Mouse (Mus musculus) embryonic fibroblast, embryonic 13.5 days (primary cell): ENCODE measurements around the gene Rbks. TPM values are rescaled to one million over a fixed set of nuclear protein-coding genes. Genes with fewer than 3 reads are reported as not detected.

Source experiments
- H3K27ac ChIP-seq: 2 replicates; pipeline ENCODE4 v1.5.1; 2012; ENCODE audit warnings: low read length, control low read depth, inconsistent platforms; ENCODE audit not compliant: insufficient read depth
- H3K4me1 ChIP-seq: 2 replicates; pipeline ENCODE4 v1.6.1; 2011; ENCODE audit warnings: low read length; ENCODE audit not compliant: control insufficient read depth, insufficient read depth
- H3K4me3 ChIP-seq: 2 replicates; pipeline ENCODE4 v1.5.1; 2011; ENCODE audit warnings: mild to moderate bottlenecking, control low read depth, low read length; ENCODE audit not compliant: insufficient read depth
- CTCF ChIP-seq: IDR thresholded peaks from 2 replicates; pipeline ENCODE4 v1.5.1; 2011; ENCODE audit warnings: mild to moderate bottlenecking, control low read depth, low read length, moderate library complexity, borderline replicate concordance; ENCODE audit not compliant: insufficient read depth
- POLR2A ChIP-seq: IDR thresholded peaks from 2 replicates; pipeline ENCODE4 v1.6.1; 2011; ENCODE audit warnings: low read depth, mild to moderate bottlenecking, control low read depth, low read length, moderate library complexity
- polyA plus RNA-seq: library from polyadenylated mRNA; stranded (reverse); fragments of >200 nt; gene quantifications from 2 replicates; pipeline ENCODE4 v1.2.4, GENCODE M21; 2011; ENCODE audit warnings: low read depth; ENCODE audit not compliant: missing spikeins, insufficient read length

Rbks gene
- polyA plus RNA-seq, 1 experiment: not detected

- Histone ChIP-seq H3K27ac (peak overlapping the region; percentile 98), H3K4me1 (peaks cover 32% of the 10 kb centered on the region), H3K4me3 (no peak overlapping the region)
- TF ChIP-seq CTCF (no peak), POLR2A (no peak)
Measured at GRCm38 (mm10) chr5:31630064-31630463, 67.4 kb downstream of the Rbks start.

- Histone ChIP-seq H3K4me1 (peaks cover 30% of the 10 kb centered on the region), H3K27ac (peak overlapping the region; percentile 96), H3K4me3 (no peak overlapping the region)
- TF ChIP-seq CTCF (no peak), POLR2A (no peak)
Measured at GRCm38 (mm10) chr5:31628555-31628954, 68.9 kb downstream of the Rbks start.

GRCm38 (mm10) chr5:31627562-31628526 lies 69.6 kb downstream of the Rbks start:
- TF ChIP-seq POLR2A: no peak
- no peak for TF ChIP-seq CTCF
- peaks cover 30% of the 10 kb centered on the region for H3K4me1 ChIP-seq
- no peak overlapping the region for H3K4me3 ChIP-seq
- peak overlapping the region; percentile 96 for H3K27ac ChIP-seq

GRCm38 (mm10) chr5:31627117-31627516 lies 70.3 kb downstream of the Rbks start:
- Histone ChIP-seq H3K4me3 (no peak overlapping the region), H3K27ac (peak overlapping the region; percentile 86), H3K4me1 (peaks cover 30% of the 10 kb centered on the region)
- no peak for TF ChIP-seq POLR2A

GRCm38 (mm10) chr5:31620326-31620725 lies 77.1 kb downstream of the Rbks start:
- H3K4me1 ChIP-seq: peaks cover 6% of the 10 kb centered on the region; the same call in 1 of the 2 replicates
- H3K4me3 ChIP-seq: no peak overlapping the region
- H3K27ac ChIP-seq: no peak overlapping the region
- TF ChIP-seq POLR2A (no peak), CTCF (no peak)

GRCm38 (mm10) chr5:31614339-31615025 lies 82.9 kb downstream of the Rbks start:
- Histone ChIP-seq H3K4me1 (peaks cover 10% of the 10 kb centered on the region), H3K4me3 (peak overlapping the region; percentile 52), H3K27ac (peak overlapping the region; percentile 80)
- TF ChIP-seq CTCF (no peak), POLR2A (0 out of 2 replicates have a peak, but pooled peaks have one; percentile 36)

- Histone ChIP-seq H3K27ac (peak overlapping the region; percentile 80), H3K4me1 (peaks cover 10% of the 10 kb centered on the region), H3K4me3 (peak overlapping the region; percentile 52)
- TF ChIP-seq POLR2A (peak; percentile 74), CTCF (no peak)
Measured at GRCm38 (mm10) chr5:31613852-31614286, 83.6 kb downstream of the Rbks start.

GRCm38 (mm10) chr5:31611186-31611585 lies 86.2 kb downstream of the Rbks start:
- Histone ChIP-seq H3K4me1 (peaks cover 8% of the 10 kb centered on the region), H3K4me3 (no peak overlapping the region), H3K27ac (no peak overlapping the region)
- TF ChIP-seq POLR2A (no peak), CTCF (no peak)

GRCm38 (mm10) chr5:31610376-31611086 lies 86.9 kb downstream of the Rbks start:
- H3K4me1 ChIP-seq: peaks cover 8% of the 10 kb centered on the region
- H3K27ac ChIP-seq: no peak overlapping the region
- H3K4me3 ChIP-seq: no peak overlapping the region
- TF ChIP-seq POLR2A: no peak
